ENCODE assay signal across 9 mouse cellular contexts in genomic region chr1:31153793-31154349, GRCm38 (mm10). TPM values are rescaled to one million over a fixed set of nuclear protein-coding genes. Genes with fewer than 3 reads are reported as not detected.
A peak's percentile ranks its signal among the peaks of the same experiment; 100 is the strongest.
DNase-seq lines count a peak whose midpoint lies in the region; ATAC-seq lines count a peak whose summit lies in the region.
"Had no signal": no experiment of that assay in that cellular context is flagged by ENCODE, and none has a peak within 500 bp of the region (broad histone marks: within the 10 kb centered on the region; RNA-seq: fewer than 3 reads in every experiment).

No protein-coding gene starts in this region.

- H3K4me2 ChIP-seq in heart, embryonic 12.5 days = no peak overlapping the region
- no peak overlapping the region for H3K4me2 ChIP-seq in kidney, embryonic 16.5 days (replicated peaks; ENCODE audit: low read depth, low read length)
- H3K4me2 ChIP-seq in liver, embryonic 11.5 days = no peak overlapping the region
- H3K4me2 ChIP-seq: embryonic facial prominence, embryonic 15.5 days had no signal

- H3K27ac ChIP-seq in heart, embryonic 12.5 days (ENCODE audit: poor library complexity, severe bottlenecking) = no peak overlapping the region
- no peak overlapping the region for H3K27ac ChIP-seq in kidney, embryonic 16.5 days (ENCODE audit: low read length)
- no peak overlapping the region for H3K27ac ChIP-seq in liver, embryonic 11.5 days (ENCODE audit: low read depth, low read length)
- H3K27ac ChIP-seq: embryonic facial prominence, embryonic 15.5 days had no signal

- peak; percentile 48; the same call in 1 of the 2 replicates for ATAC-seq in heart, embryonic 12.5 days (ENCODE audit: insufficient number of reproducible peaks, low FRiP score)
- ATAC-seq in kidney, embryonic 16.5 days (ENCODE audit: low FRiP score, low TSS enrichment) = peak; percentile 77; the same call in 1 of the 2 replicates
- peak; percentile 66; the same call in 1 of the 2 replicates for ATAC-seq in liver, embryonic 11.5 days (replicated peaks; ENCODE audit: low FRiP score)

- WGBS in heart, embryonic 12.5 days = 15% methylated on average over 7 of the region's 7 CpGs
- 15% methylated on average over 7 of the region's 7 CpGs for WGBS in kidney, embryonic 16.5 days
- WGBS in liver, embryonic 11.5 days = 13% methylated on average over 7 of the region's 7 CpGs

- H3K4me3 ChIP-seq in heart, embryonic 12.5 days = no peak overlapping the region
- no peak overlapping the region for H3K4me3 ChIP-seq in kidney, embryonic 16.5 days (ENCODE audit: low read length)
- no peak overlapping the region for H3K4me3 ChIP-seq in liver, embryonic 11.5 days (ENCODE audit: low read depth, low read length)
- H3K4me3 ChIP-seq: embryonic facial prominence, embryonic 15.5 days had no signal

- H3K9ac ChIP-seq in heart, embryonic 12.5 days = no peak overlapping the region
- no peak overlapping the region for H3K9ac ChIP-seq in kidney, embryonic 16.5 days (replicated peaks; ENCODE audit: low read length)
- no peak overlapping the region for H3K9ac ChIP-seq in liver, embryonic 11.5 days (ENCODE audit: low read depth, low read length)
- H3K9ac ChIP-seq: embryonic facial prominence, embryonic 15.5 days had no signal

- H3K9me3 ChIP-seq in heart, embryonic 12.5 days (replicated peaks) = no peaks in the 10 kb centered on the region
- H3K9me3 ChIP-seq in kidney, embryonic 16.5 days (ENCODE audit: low read length) = no peaks in the 10 kb centered on the region
- H3K9me3 ChIP-seq in liver, embryonic 11.5 days (ENCODE audit: control insufficient read depth, low read length) = no peaks in the 10 kb centered on the region
- H3K9me3 ChIP-seq: embryonic facial prominence, embryonic 15.5 days had no signal

- H3K27me3 ChIP-seq in heart, embryonic 12.5 days (replicated peaks) = no peaks in the 10 kb centered on the region
- H3K27me3 ChIP-seq in kidney, embryonic 16.5 days (ENCODE audit: insufficient read depth, low read length) = no peaks in the 10 kb centered on the region
- H3K27me3 ChIP-seq in liver, embryonic 11.5 days (replicated peaks; ENCODE audit: control insufficient read depth, insufficient read depth, low read length) = no peaks in the 10 kb centered on the region
- H3K27me3 ChIP-seq: embryonic facial prominence, embryonic 15.5 days had no signal

- no peaks in the 10 kb centered on the region for H3K36me3 ChIP-seq in heart, embryonic 12.5 days
- no peaks in the 10 kb centered on the region for H3K36me3 ChIP-seq in kidney, embryonic 16.5 days (ENCODE audit: insufficient read depth, low read length)
- no peaks in the 10 kb centered on the region for H3K36me3 ChIP-seq in liver, embryonic 11.5 days (ENCODE audit: control insufficient read depth, insufficient read depth, low read length)
- H3K36me3 ChIP-seq: embryonic facial prominence, embryonic 15.5 days had no signal

- peak; percentile 39 to 48 for DNase-seq in B cell, adult 2 months
- peak; percentile 22 for DNase-seq in T-cell, adult 2 months (ENCODE audit: low spot score)
- peak; percentile 70 for DNase-seq in embryo, embryonic 10 days (ENCODE audit: low spot score)
- DNase-seq in liver, embryonic 11.5 days (ENCODE audit: low spot score) = no peak
- peak; percentile 5 to 25 for DNase-seq in natural killer cell, adult 2 months (ENCODE audit: low spot score in 2 of 2)
- DNase-seq in thymus, postnatal 14 days = peak; percentile 16

- peaks cover 3% of the 10 kb centered on the region; the same call in 1 of the 2 replicates for H3K4me1 ChIP-seq in heart, embryonic 12.5 days (replicated peaks)
- H3K4me1 ChIP-seq in kidney, embryonic 16.5 days (ENCODE audit: insufficient read depth, low read length) = peaks cover 8% of the 10 kb centered on the region; the same call in 1 of the 2 replicates
- no peaks in the 10 kb centered on the region for H3K4me1 ChIP-seq in liver, embryonic 11.5 days (replicated peaks; ENCODE audit: control insufficient read depth, insufficient read depth, low read length)

RNA-seq across cellular contexts. Expression of gene Lgsn, which starts 22.3 kb away (rescaled TPM):
- polyA plus RNA-seq in heart, embryonic 12.5 days (2016; fragmentation: Nextera tagmentation; extraction: Ambion mirVana) = not detected in 2 replicates
- not detected in 2 replicates for polyA plus RNA-seq in kidney, embryonic 16.5 days (2015; fragmentation: Nextera tagmentation; extraction: Ambion mirVana)
- not detected in 2 replicates for polyA plus RNA-seq in liver, embryonic 11.5 days (2014; fragmentation: Nextera tagmentation; extraction: Ambion mirVana)
- polyA plus RNA-seq: embryonic facial prominence, embryonic 15.5 days had no signal
